Mouse (Mus musculus) midbrain, postnatal 0 days (tissue): ENCODE results near the gene 2310061I04Rik. TPM values are rescaled to one million over a fixed set of nuclear protein-coding genes. Genes with fewer than 3 reads are reported as not detected.

Experiments
- ATAC-seq: fragments of 200-750 bp; cut with Nextera tagmentation; 2 replicates; pipeline ENCODE4 v1.8.0; 2017; ENCODE audit warnings: moderate number of reproducible peaks, mild to moderate bottlenecking, moderate TSS enrichment, moderate library complexity; ENCODE audit not compliant: low FRiP score
- DNase-seq: peaks from one replicate; pipeline ENCODE4 v3.0.0-alpha.2; 2015; ENCODE audit warnings: low spot score
- H3K27ac ChIP-seq: fragments of 300-500 bp; sonication (generic); 2 replicates; pipeline ENCODE4 v1.5.1; 2014; ENCODE audit warnings: low read depth, mild to moderate bottlenecking, low read length, mixed read lengths
- H3K27me3 ChIP-seq: fragments of 300-500 bp; sonication (generic); 2 replicates; pipeline ENCODE4 v1.6.1; 2014; ENCODE audit warnings: low read length, control low read depth, mixed read lengths; ENCODE audit not compliant: insufficient read depth
- H3K36me3 ChIP-seq: fragments of 300-500 bp; sonication (generic); 2 replicates; pipeline ENCODE4 v1.6.1; 2014; ENCODE audit warnings: low read length, control low read depth, mixed read lengths; ENCODE audit not compliant: insufficient read depth
- H3K4me1 ChIP-seq: fragments of 300-500 bp; sonication (generic); 2 replicates; pipeline ENCODE4 v1.6.1; 2014; ENCODE audit warnings: mild to moderate bottlenecking, control low read depth, antibody characterized with exemption, low read length, mixed read lengths; ENCODE audit not compliant: insufficient read depth
- H3K4me2 ChIP-seq: fragments of 300-500 bp; sonication (generic); 2 replicates; pipeline ENCODE4 v1.6.1; 2014; ENCODE audit warnings: low read depth, mild to moderate bottlenecking, low read length, mixed read lengths; ENCODE audit not compliant: poor library complexity, severe bottlenecking
- H3K4me3 ChIP-seq: fragments of 300-500 bp; sonication (generic); 2 replicates; pipeline ENCODE4 v1.5.1; 2014; ENCODE audit warnings: low read depth, mild to moderate bottlenecking, low read length, moderate library complexity
- H3K9ac ChIP-seq: fragments of 300-500 bp; sonication (generic); replicated peaks from 2 replicates; pipeline ENCODE4 v1.6.1; 2014; ENCODE audit warnings: mild to moderate bottlenecking, low read length, moderate library complexity, mixed read lengths; ENCODE audit not compliant: poor library complexity, severe bottlenecking
- H3K9me3 ChIP-seq: fragments of 300-500 bp; sonication (generic); 2 replicates; pipeline ENCODE4 v1.6.1; 2016; ENCODE audit warnings: low read length, control low read depth
- CTCF ChIP-seq: IDR thresholded peaks from 2 replicates; pipeline ENCODE4 v1.5.1; 2016; ENCODE audit warnings: antibody characterized with exemption, mild to moderate bottlenecking
- WGBS: fragments of 180-500 bp; shearing (Covaris S2); extraction: QIAGEN DNeasy Blood & Tissue Kit; methylation state at CpG from one replicate; pipeline ENCODE4 v1.1.7; 2014; 5-methylcytosine and 5-hydroxymethylcytosine counted together
- polyA plus RNA-seq: library from polyadenylated mRNA; unstranded; fragments of >200 nt; fragmentation: Nextera tagmentation; extraction: Ambion mirVana; gene quantifications from 2 replicates; pipeline ENCODE4 v1.2.1, GENCODE M21; 2015
- total RNA-seq: library from RNA; depleted of rRNA; stranded (reverse); fragments of >200 nt; gene quantifications from 2 replicates; pipeline ENCODE4 v1.2.3, GENCODE M21; 2014

Gene 2310061I04Rik
- total and polyA plus RNA-seq, 2 experiments from 2014 or later, result 47.7 to 88.3 TPM

GRCm38 (mm10) chr17:35879245-35880057 is 17.8 kb downstream of the 2310061I04Rik start, which contains the start of gene Dhx16:
Gene Dhx16, plus strand, starts transcription at chr17:35879819.
- H3K4me3 ChIP-seq, result peak within 1 kb of the TSS; percentile 93
- peak within 1 kb of the TSS; percentile 89 for H3K9ac ChIP-seq
- peak within 1 kb of the TSS; percentile 74 for H3K27ac ChIP-seq
- H3K4me2 ChIP-seq, result peak within 1 kb of the TSS; percentile 64
- ATAC-seq (peak; percentile 90), DNase-seq (peak; percentile 97)
- peaks cover 36% of the 10 kb centered on the region for H3K36me3 ChIP-seq
- WGBS, result 6% methylated on average over 66 of the region's 66 CpGs
- H3K27me3 ChIP-seq, result no peaks in the 10 kb centered on the region
- peaks cover 3% of the 10 kb centered on the region; the same call in 1 of the 2 replicates for H3K4me1 ChIP-seq
- TF ChIP-seq CTCF, result peak; percentile 91
- H3K9me3 ChIP-seq, result no peaks in the 10 kb centered on the region

- peaks cover 4% of the 10 kb centered on the region; the same call in 1 of the 2 replicates for H3K36me3 ChIP-seq
- H3K4me2 ChIP-seq, result no peak overlapping the region
- no peaks in the 10 kb centered on the region for H3K27me3 ChIP-seq
- H3K27ac ChIP-seq, result no peak overlapping the region
- 89% methylated on average over 6 of the region's 6 CpGs for WGBS
- peaks cover 13% of the 10 kb centered on the region; the same call in 1 of the 2 replicates for H3K4me1 ChIP-seq
- no peak for TF ChIP-seq CTCF
- ATAC-seq, result no peak
- H3K4me3 ChIP-seq, result no peak overlapping the region
- DNase-seq, result no peak
- no peak overlapping the region for H3K9ac ChIP-seq
- no peaks in the 10 kb centered on the region for H3K9me3 ChIP-seq
These were observed 22.5 kb downstream of the 2310061I04Rik start for GRCm38 (mm10) chr17:35874721-35875120.

GRCm38 (mm10) chr17:35873774-35874519 is 23.3 kb downstream of the 2310061I04Rik start:
- peaks cover 4% of the 10 kb centered on the region; the same call in 1 of the 2 replicates for H3K36me3 ChIP-seq
- no peaks in the 10 kb centered on the region for H3K9me3 ChIP-seq
- H3K27me3 ChIP-seq, result no peaks in the 10 kb centered on the region
- WGBS, result 31% methylated on average over 21 of the region's 21 CpGs
- H3K4me3 ChIP-seq, result no peak overlapping the region
- no peak for ATAC-seq
- peaks cover 17% of the 10 kb centered on the region; the same call in 1 of the 2 replicates for H3K4me1 ChIP-seq
- no peak overlapping the region for H3K27ac ChIP-seq
- DNase-seq, result peak; percentile 83
- peak; percentile 90 for TF ChIP-seq CTCF
- H3K9ac ChIP-seq, result no peak overlapping the region
- H3K4me2 ChIP-seq, result no peak overlapping the region

- 90% methylated on average over 8 of the region's 8 CpGs for WGBS
- ATAC-seq, result no peak
- H3K4me2 ChIP-seq, result peak overlapping the region; percentile 91
- H3K4me1 ChIP-seq, result peaks cover 22% of the 10 kb centered on the region
- peak; percentile 72 for TF ChIP-seq CTCF
- no peak for DNase-seq
- no peaks in the 10 kb centered on the region for H3K27me3 ChIP-seq
- H3K9me3 ChIP-seq, result no peaks in the 10 kb centered on the region
- H3K36me3 ChIP-seq, result peaks cover 4% of the 10 kb centered on the region; the same call in 1 of the 2 replicates
- H3K27ac ChIP-seq, result peak overlapping the region; percentile 57; the same call in 1 of the 2 replicates
- peak overlapping the region; percentile 69 for H3K9ac ChIP-seq
- peak overlapping the region; percentile 76; the same call in 1 of the 2 replicates for H3K4me3 ChIP-seq
These were observed 26.1 kb downstream of the 2310061I04Rik start for GRCm38 (mm10) chr17:35870884-35871696.

- WGBS, result 69% methylated on average over 9 of the region's 9 CpGs
- ATAC-seq, result no peak
- H3K4me1 ChIP-seq, result peaks cover 22% of the 10 kb centered on the region
These were observed 26.9 kb downstream of the 2310061I04Rik start for GRCm38 (mm10) chr17:35870151-35870883.

More at GRCm38 (mm10) chr17:35870151-35870883, 26.9 kb downstream of the 2310061I04Rik start:
- Histone ChIP-seq H3K27me3 (no peaks in the 10 kb centered on the region), H3K4me3 (peak overlapping the region; percentile 76), H3K9ac (peak overlapping the region; percentile 69), H3K36me3 (peaks cover 4% of the 10 kb centered on the region; the same call in 1 of the 2 replicates), H3K4me2 (peak overlapping the region; percentile 91), H3K27ac (peak overlapping the region; percentile 57), H3K9me3 (no peaks in the 10 kb centered on the region)
- DNase-seq, result no peak
- no peak for TF ChIP-seq CTCF
